Mouse (Mus musculus): ENCODE results near the gene Acsf2. TPM values are rescaled to one million over a fixed set of nuclear protein-coding genes. Genes with fewer than 3 reads are reported as not detected.

Gene Acsf2
- total RNA-seq, 2 experiments from 2014 or later: 1.6 to 3.3 TPM

DNA sequence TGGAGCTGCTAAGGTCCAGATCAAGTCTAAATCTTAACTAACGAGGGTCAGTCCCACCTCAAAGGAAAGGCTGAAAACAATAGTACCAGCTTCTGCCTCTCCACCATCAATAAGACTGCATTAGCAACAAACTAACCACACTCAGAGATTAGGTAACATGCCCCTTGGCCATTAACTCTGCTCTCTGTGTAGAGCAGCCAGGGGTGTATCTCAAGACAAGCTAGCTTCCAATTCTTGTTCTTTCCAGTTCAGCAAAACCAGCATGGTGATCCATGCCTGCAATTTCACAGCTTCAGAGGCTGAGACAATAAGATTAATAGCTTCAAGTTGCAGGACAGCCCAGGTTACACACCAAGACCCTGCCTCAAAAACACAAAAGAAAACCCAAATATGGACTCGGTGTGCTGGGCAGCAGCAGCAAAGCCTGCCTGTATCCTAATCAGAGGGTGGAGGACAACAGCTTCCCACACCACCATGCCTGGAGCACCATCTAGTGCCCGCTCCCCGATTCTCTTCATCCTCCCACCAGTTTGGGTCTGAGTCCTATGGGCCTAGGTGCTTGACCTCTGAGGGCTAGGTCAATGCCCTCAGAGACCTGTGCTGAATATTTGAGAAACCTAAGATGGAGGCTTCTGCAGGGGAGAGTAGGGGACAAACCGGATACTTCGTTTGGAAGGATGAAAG is 3.1 kb downstream of the Acsf2 start:
- no peak for DNase-seq

DNA sequence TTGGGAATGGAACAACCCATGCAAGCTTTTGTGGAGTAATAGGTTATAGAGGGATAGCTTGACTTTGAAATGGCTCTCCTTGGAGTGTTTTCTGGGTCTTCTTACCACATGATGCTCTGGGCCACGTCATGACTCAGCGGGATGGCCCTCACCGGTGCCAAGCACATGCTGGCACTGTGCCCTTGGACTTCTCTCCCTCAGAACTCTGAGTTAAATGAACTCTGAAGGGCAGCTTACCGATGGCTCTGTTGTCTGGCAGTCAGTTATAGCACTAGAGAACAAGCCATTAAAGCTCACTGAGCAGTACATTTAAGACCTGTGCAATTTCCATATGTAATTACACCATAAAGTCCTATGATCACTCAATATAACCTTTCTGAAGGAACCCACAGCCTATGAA is 4.4 kb downstream of the Acsf2 start:
- DNase-seq: peak; percentile 19

DNA sequence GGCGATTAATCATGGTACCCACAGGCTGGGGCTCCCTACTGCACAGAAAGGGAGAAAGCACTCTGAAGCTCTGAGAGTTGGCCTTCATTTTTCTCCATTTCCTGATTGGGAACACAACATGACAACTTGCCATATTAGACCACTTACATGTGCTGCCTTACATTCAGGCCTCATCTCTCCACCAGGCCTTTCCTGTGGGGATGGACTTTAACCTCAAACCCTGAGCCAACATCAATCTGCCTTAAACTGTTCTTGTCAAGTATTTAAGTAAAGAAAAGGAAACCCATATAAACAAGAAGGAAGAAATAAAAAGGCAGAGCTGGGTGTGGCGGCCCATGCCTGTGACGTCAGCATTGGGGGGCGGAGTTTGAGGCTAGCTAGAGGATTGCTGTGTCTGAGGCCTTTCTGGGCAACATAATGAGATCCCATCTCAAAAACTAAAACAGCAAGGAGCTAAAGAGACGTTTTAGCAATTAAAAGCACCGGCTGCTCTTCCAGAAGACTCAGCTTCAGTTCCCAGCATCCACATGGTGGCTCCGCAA is 5.3 kb downstream of the Acsf2 start:
- DNase-seq: no peak

DNA sequence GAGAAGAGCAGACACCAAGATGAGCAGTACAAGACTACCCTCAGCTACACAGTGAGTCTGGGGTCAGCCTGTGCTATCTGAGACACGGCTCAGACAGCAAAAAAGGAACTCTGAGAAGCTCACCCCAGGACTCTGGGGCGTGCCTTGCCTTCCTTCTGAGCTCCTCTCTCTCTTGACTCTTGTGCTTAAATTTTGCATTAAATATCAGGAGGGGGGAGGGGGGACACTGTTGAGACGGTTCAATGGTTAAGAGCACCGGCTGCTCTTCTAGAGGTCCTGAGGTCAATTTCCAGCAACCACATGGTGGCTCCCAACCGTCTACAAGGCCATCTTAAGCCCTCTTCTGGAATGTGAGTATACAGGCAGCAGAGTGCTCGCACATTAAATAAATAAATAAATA is 14.2 kb downstream of the Acsf2 start:
- DNase-seq: no peak

DNA sequence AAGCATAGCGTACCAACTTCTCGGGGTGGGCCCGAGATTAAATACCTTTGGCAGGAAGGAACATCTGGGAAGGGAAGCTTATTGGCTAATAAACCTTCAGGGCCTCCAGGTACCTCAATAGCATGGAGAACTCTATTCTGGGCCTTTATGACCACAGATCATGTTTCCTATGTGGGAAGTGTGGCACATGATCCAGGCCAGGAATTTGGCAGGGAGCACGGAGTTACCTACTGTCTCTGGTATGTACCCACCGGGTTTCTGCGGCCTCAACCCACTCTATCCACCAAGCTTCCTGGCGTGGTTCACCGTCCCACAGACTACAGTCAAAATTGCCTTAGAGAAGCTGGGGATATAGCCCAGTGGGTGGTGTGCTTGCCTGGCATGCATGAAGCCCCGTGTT is 16.6 kb downstream of the Acsf2 start:
- no peak for DNase-seq

DNA sequence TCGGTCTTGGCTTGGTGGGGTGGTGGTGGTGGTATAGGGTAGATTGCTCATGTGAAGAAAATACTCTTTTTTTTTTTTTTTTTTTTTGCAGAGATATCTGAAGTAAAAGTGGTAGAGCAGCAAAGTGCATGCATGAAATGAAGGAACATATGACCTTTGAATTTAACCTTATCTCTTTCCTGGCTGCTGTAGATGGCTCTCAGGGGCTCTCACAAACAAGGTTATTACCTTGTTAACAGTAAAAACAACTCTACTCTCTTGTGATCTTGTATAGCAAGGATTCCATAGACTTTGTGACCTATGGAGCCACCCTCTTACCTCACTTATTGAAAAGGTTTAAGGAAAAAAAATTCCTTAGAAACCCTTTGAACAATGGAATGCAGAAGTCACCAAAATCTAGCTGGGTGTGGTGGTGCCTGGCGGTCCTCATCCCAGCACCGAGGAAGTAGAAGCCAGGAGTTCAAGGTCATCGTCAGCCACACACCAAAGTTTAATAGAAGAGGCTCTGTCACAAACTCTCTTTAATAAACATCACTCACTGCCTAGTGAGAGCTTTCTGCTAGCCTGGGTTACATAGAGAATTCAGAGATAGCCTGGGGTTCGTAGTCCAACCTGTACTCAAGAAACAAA is 21.4 kb downstream of the Acsf2 start:
- no peak for DNase-seq

DNA sequence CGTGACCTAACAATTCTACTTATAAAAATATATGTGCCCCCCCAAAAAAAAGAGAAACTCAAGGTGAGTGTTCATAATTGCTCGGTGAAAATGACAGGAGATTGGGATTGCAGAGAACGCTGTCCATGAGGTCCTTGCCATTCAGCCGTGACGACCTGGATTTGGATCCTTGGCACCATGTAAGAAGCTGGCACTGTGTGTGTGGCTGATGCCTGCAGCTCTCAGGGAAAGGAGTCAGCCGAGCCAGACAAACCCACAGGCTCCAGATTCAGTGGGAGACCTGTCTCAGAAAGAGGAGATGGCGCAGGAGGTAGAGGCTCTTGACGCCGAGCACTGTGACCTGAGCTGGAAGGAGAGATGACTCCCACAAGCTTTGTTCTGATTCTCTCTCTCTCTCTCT is 25.3 kb downstream of the Acsf2 start:
- DNase-seq: no peak

DNA sequence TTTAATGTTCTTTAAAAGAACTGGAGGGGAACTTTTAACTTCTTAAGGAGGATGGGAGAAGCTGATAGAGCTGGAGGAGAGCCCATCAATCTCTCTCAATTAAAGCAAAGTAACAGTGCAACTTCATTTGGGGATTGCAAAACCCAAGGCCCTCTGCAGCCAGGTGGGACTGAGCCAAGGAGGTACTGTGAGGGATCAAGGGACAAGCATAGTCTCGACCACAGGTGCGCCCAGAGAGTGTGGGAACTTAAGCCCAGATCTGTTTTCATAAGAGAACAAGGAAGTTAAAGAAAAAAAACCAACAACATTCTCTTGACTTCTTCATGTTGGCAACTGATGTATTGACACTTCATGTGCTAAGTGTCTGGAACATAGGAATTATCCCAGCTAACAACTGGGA is 26.6 kb downstream of the Acsf2 start:
- no peak for DNase-seq

DNA sequence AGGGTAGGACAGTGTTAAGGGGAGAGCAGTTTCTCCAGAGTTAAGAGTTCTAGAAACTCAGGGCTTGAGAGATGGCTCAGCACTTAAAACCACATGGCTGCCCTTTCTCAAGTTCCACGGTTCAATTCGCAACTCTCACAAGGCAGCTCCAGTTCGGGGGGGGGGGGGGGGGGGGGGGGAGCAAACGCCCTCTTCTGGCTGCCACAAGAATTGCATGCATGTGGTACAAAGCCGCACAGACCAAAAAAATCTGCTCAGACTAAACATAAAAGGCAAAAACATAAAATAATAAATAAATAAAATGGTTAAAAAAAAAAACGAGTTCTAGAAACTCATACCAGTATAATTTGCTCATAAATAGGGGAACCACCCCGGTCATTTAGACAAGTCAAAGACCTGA is 27.1 kb downstream of the Acsf2 start:
- DNase-seq: no peak

DNA sequence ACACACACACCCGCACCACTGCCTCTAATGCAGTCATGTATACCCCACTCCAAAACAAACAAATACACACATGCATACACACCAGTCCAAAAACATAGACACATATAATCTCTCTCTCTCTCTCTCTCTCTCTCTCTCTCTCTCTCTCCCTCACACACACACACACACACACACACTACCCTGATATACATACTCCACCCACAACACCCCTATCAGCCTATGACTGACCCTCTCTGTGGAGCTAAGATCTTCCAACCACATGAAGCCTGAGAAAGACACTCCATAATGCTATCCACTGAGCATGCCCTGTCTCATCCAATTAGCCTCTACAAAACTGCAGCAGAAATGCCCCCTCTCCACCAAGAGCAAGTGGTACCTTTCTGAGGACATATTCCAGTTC is 29.8 kb downstream of the Acsf2 start:
- no peak for DNase-seq

DNA sequence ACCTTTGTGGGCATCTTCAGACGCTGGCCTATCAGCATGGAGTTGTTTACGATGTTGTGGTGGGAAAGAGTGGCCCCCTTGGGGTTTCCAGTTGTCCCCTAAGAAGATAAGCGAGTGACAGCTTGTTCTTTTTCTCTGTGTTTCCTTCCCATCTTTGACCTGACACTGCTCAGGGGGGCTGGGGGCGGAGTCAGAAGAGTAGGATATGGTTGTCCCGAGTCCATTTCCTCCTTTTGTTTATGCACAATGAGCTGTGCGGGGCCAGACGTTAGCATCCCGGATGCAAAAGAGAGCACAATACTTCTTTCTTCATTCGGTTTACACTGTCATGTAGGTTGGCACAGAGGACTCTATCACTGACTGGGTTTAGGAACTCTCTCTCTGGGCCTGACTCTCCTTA is 31.1 kb downstream of the Acsf2 start:
- peak; percentile 18 for DNase-seq

DNA sequence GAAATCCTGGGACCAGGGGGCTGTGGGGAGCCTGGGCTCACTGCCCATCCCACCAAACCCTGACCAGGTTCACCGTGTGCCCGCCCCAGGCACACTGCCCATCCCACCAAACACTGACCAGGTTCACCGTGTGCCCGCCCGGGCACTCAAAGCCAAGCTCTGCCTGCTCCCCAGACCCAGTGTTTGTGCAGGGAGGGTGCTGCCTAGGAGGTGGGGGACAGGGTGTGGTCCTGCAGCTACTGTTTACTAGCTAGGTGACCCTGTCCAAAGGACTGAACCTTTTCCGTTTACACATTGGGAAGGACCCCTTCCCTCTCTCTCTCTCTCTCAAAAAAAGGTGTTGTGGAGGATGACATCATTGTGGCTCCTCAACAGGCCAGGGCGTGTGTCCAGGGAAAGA is 34.3 kb downstream of the Acsf2 start:
- no peak for DNase-seq

DNA sequence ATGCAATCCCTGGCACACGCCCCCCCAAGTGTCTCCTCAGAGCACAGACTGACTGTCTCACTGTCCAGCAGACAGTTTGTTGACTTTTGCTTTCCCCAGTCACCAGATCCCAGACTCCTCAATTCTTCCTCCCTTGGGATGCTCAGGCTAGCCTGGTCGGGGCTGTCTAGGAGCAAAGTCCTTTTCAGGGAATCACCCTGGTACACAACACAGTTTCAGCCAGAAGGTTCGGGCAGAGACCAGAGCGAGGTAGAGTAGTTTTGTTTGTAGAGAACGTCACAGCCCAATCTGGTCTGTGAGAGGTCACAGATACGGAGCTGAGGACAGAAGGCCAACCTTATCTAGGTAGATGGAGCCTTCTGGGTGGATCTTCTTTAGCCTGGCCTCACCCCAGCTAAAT is 35.1 kb downstream of the Acsf2 start:
- no peak for DNase-seq

DNA sequence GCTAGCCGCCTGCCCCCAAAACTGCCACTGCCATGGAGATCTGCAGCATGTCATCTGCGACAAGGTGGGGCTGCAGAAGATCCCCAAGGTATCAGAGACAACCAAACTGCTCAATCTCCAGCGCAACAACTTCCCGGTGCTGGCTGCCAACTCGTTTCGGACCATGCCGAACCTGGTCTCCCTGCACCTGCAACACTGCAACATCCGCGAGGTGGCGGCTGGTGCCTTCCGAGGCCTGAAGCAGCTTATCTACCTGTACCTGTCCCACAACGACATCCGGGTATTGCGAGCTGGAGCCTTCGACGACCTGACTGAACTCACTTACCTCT is 36.6 kb downstream of the Acsf2 start:
- no peak for DNase-seq

DNA sequence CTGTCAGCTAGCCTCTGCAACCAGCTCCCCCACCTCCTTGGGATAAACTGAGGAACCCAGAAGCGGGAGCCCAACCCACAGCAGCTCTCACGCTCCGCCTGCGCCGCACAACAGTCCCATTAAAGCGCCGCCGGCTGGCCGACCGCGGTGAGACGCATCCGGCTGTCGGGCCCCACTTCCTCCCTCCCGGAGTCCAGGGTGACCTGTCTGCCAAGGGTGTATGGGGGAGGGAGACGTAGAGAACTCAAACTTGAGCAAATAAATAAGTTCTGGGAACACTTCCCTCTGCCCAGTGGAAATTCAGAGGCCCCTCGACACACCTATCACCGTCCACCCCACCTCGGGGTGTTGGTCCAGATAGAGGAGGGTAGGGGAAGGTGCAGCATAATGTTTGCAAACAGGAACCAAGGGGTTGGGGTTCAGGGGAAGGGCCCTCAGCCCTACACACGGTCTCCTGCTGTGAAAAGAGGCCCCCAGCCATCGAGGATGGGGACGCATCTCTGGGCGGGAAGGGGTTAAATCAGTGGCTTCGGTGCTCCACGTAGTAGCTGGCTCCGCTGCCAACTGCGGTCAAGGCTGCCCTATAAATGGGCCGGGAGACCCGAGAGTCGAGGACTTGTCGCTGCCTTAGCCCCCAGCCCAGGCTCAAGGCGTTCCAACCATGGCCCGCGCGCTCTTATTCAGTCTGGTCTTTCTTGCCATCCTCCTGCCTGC is 37.1 kb downstream of the Acsf2 start, which contains the start of gene Chad:
Gene Chad, plus strand, starts transcription at position 611 of the 714 bp plus-strand sequence.
- DNase-seq: peak; percentile 47

DNA sequence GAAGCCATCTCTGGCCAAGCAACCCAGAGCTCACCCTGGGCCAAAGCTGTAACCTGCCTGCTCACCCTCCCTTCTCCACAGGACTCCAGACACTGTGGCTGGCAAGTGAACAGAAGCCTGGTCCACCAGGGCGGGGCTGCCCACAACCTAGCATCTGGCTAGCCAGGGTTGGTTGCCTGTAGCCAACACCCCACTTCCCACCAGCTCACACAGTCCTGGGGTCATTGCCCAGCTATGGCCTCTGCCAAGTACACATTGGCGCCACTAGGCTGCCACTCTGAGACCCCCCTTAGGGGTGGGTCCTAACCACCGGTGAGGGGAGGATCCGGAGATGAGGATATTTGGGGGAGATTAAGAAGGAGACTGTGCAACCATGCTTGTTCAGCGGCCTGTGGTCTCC is 37.9 kb downstream of the Acsf2 start:
- peak; percentile 57 for DNase-seq

DNA sequence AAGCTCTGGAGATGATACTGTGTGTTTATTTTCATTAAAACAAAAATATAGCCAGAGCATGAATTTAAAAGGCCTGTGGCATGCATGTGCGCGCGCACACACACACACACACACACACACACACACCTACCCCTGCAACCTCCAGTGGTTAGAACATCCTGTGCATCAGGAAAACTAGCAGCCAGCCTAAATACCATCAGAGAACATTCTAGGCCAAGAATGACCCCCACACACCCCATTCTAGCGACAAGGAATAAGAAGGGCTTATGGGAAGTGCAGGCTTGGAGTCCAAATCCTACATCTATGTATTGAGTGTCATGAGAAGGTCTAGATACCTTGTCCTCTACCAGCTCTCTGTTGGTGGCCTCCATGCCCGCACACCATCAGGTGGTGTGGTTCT is 38.3 kb downstream of the Acsf2 start:
- DNase-seq: no peak

DNA sequence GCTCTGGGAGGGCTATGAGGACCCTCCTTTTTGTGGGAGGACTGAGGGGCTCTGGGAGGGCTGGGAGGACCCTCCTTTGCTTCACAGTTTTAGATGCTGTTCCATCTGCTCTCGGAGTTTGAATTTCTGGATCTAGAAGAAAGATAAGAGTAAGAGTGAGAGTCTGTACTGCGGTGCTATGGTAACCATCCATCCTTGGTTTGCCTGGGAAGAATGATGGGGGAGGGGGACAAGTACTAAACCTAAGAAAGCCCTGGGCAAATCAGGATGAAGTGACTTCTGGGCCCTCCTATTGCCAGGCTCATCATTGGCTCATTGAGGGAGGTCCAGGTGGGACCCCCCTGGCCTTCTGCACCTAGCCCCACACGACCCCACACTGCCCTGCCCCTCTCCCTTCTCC is 43.4 kb downstream of the Acsf2 start:
- DNase-seq: no peak

DNA sequence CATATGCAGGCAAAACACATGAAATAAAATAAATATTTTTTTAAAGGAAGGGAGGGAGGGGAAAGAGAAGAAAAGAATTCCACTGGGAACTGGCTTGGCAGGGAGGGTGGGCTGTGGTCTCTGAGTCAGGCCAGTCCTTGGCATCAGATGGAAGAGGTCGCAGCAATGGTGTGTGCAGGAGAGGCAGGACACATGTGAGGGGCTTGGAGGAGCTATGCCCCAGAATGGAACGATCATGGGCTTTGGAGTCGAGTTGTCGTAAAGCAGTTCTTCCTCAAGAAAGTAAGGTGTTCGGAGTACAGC is 51.3 kb downstream of the Acsf2 start:
- no peak for DNase-seq

DNA sequence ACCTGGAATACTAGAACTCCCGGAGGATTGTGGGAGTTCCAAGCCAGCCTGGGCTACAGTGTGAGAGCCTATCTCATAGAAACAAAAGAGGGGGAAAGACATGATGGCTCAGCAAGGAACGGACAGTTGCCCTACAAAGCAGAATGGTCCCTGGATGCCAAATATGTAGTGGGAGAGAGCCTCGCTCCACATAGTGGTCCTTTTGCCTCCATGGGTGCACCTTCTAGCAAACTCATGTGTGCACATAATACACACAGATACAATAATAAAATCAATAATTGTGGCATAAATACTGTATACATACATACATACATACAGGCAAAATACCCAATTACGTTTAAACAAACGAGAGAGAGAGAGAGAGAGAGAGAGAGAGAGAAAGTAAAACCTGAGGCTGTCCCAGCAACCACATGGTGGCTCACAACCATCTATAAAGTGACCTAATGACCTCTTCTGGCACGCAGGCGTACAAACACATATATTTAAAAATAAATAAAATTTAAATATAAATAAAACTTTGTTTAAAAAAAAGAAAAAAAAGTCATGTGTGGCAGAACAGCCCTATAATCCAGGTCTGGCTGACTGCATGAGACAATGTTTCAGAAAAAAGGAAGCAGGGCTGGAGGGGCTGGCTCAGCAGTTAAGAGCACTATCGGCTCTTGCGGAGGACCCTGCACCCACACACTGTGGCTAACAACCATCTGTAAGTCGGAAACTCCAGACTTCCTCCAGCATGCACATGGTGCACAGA is 51.8 kb downstream of the Acsf2 start:
- DNase-seq: no peak

DNA sequence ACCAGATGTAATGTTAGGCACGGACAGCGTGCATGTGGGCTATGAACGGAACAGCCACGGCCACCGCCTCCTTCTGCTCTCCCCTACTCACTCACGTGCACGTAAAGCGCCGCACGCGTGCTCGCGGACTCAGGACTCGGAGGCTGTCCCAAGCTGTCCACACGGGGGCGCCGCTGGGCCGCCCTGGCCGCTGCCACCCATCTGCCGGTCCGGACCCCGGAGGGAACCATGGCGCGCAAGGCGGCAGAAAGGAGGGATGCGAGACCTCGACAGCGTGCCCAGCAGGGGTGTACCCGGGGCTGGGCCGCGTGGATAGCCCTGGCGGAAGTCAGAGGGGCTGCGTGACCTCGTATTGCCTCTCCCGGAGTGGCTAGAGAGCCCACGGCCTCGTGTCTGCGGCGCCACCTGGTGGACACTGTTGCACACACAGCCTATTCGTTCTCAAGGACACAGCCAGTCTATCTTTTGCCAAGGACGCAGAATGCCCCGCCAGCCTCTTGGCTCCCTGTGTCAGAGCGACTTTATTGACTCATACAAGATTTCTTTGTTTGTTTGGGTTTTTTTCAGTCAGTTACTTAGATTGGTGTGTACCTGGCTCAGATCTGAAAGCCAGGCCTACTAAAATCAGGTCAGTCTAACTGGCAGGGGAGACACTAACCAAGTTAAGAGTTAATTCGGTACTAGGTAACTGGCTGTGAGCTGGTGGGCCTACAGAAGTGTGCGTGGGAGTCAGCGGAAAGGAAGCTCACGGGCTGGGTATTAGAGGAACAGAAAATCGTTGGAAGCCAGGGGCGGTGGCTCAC is 52.6 kb downstream of the Acsf2 start, which contains the start of gene Rsad1:
Gene Rsad1, minus strand, starts transcription at position 368 of the 803 bp plus-strand sequence.
- DNase-seq: peak; percentile 92
